8 mouse cellular contexts compared by ENCODE assay signal in genomic region chr7:30095551-30096125, GRCm38 (mm10). TPM values are rescaled to one million over a fixed set of nuclear protein-coding genes. Genes with fewer than 3 reads are reported as not detected.
DNase-seq lines count a peak whose midpoint lies in the region; ATAC-seq lines count a peak whose summit lies in the region.

No protein-coding gene starts in this region.

- H3K9ac ChIP-seq in lung, embryonic 16.5 days (ENCODE audit: low read length) = peak overlapping the region; percentile 69
- H3K9ac ChIP-seq in embryonic facial prominence, embryonic 13.5 days = peak overlapping the region; percentile 88
- H3K9ac ChIP-seq in neural tube, embryonic 15.5 days (replicated peaks) = peak overlapping the region; percentile 87

- peaks cover 13% of the 10 kb centered on the region for H3K4me1 ChIP-seq in lung, embryonic 16.5 days (replicated peaks; ENCODE audit: control insufficient read depth, insufficient read depth, low read length)
- H3K4me1 ChIP-seq in embryonic facial prominence, embryonic 13.5 days = peaks cover 17% of the 10 kb centered on the region
- peaks cover 21% of the 10 kb centered on the region for H3K4me1 ChIP-seq in limb, embryonic 10.5 days
- H3K4me1 ChIP-seq in neural tube, embryonic 15.5 days = peaks cover 35% of the 10 kb centered on the region

- peak overlapping the region; percentile 84 for H3K4me3 ChIP-seq in lung, embryonic 16.5 days (ENCODE audit: low read length)
- H3K4me3 ChIP-seq in embryonic facial prominence, embryonic 13.5 days = peak overlapping the region; percentile 61
- H3K4me3 ChIP-seq in limb, embryonic 10.5 days = peak overlapping the region; percentile 67
- H3K4me3 ChIP-seq in neural tube, embryonic 15.5 days (replicated peaks) = peak overlapping the region; percentile 68

- 2% methylated on average over 5 of the region's 5 CpGs for WGBS in lung, embryonic 16.5 days
- WGBS in embryonic facial prominence, embryonic 13.5 days = 3% methylated on average over 5 of the region's 5 CpGs
- WGBS in limb, embryonic 10.5 days = 23% methylated on average over 5 of the region's 5 CpGs
- WGBS in neural tube, embryonic 15.5 days = 2% methylated on average over 5 of the region's 5 CpGs

- H3K27ac ChIP-seq in lung, embryonic 16.5 days (ENCODE audit: low read length) = peak overlapping the region; percentile 99; the same call in 1 of the 2 replicates
- peak overlapping the region; percentile 99; the same call in 1 of the 2 replicates for H3K27ac ChIP-seq in embryonic facial prominence, embryonic 13.5 days
- H3K27ac ChIP-seq in limb, embryonic 10.5 days = peak overlapping the region; percentile 96
- peak overlapping the region; percentile 52; the same call in 1 of the 2 replicates for H3K27ac ChIP-seq in neural tube, embryonic 15.5 days (replicated peaks)

- peak overlapping the region; percentile 58 for H3K4me2 ChIP-seq in lung, embryonic 16.5 days (ENCODE audit: low read depth, low read length)
- peak overlapping the region; percentile 76 for H3K4me2 ChIP-seq in embryonic facial prominence, embryonic 13.5 days
- peak overlapping the region; percentile 69 for H3K4me2 ChIP-seq in neural tube, embryonic 15.5 days

- no peak for DNase-seq in lung, postnatal 25 days (ENCODE audit: low spot score)
- DNase-seq in limb, embryonic 10.5 days (ENCODE audit: low spot score) = peak; percentile 35
- DNase-seq in right cerebral cortex, postnatal 14 days = no peak
- DNase-seq in right cerebral cortex, postnatal 36 days (ENCODE audit: low spot score in 2 of 2) = no peak
- no peak for DNase-seq in frontal cortex, postnatal 25 days (ENCODE audit: low spot score in 2 of 2)

- H3K36me3 ChIP-seq in lung, embryonic 16.5 days (ENCODE audit: control insufficient read depth, insufficient read depth, low read length) = peaks cover 11% of the 10 kb centered on the region; the same call in 1 of the 2 replicates
- peaks cover 36% of the 10 kb centered on the region for H3K36me3 ChIP-seq in embryonic facial prominence, embryonic 13.5 days
- H3K36me3 ChIP-seq in limb, embryonic 10.5 days = peaks cover 37% of the 10 kb centered on the region
- peaks cover 20% of the 10 kb centered on the region for H3K36me3 ChIP-seq in neural tube, embryonic 15.5 days

- no peaks in the 10 kb centered on the region for H3K27me3 ChIP-seq in lung, embryonic 16.5 days (ENCODE audit: control insufficient read depth, insufficient read depth, low read depth, low read length)
- H3K27me3 ChIP-seq in embryonic facial prominence, embryonic 13.5 days = no peaks in the 10 kb centered on the region
- H3K27me3 ChIP-seq in limb, embryonic 10.5 days (ENCODE audit: low read depth, poor library complexity, severe bottlenecking) = no peaks in the 10 kb centered on the region
- H3K27me3 ChIP-seq in neural tube, embryonic 15.5 days (replicated peaks) = no peaks in the 10 kb centered on the region

- ATAC-seq in lung, embryonic 16.5 days (ENCODE audit: low read depth) = no peak
- no peak for ATAC-seq in embryonic facial prominence, embryonic 13.5 days (ENCODE audit: insufficient number of reproducible peaks, insufficient read depth, low FRiP score, low TSS enrichment, low read depth)
- no peak for ATAC-seq in neural tube, embryonic 15.5 days (ENCODE audit: low FRiP score)

- H3K9me3 ChIP-seq in lung, embryonic 16.5 days (ENCODE audit: control insufficient read depth, low read length) = no peaks in the 10 kb centered on the region
- peaks cover 4% of the 10 kb centered on the region; the same call in 1 of the 2 replicates for H3K9me3 ChIP-seq in embryonic facial prominence, embryonic 13.5 days
- H3K9me3 ChIP-seq in limb, embryonic 10.5 days (replicated peaks) = no peaks in the 10 kb centered on the region
- no peaks in the 10 kb centered on the region for H3K9me3 ChIP-seq in neural tube, embryonic 15.5 days (replicated peaks)

RNA-seq across cellular contexts. Expression of gene Zfp260, which starts 1.1 kb away (rescaled TPM):
- polyA plus RNA-seq in lung, embryonic 16.5 days (2015; fragmentation: Nextera tagmentation; extraction: Ambion mirVana) = 115 and 117 TPM in 2 replicates
- polyA plus RNA-seq in embryonic facial prominence, embryonic 13.5 days (2015; fragmentation: Nextera tagmentation; extraction: Ambion mirVana) = 149 and 151 TPM in 2 replicates
- polyA plus RNA-seq in limb, embryonic 10.5 days (2016; fragmentation: Nextera tagmentation; extraction: Ambion mirVana) = 107 and 129 TPM in 2 replicates
- polyA plus RNA-seq in neural tube, embryonic 15.5 days (2015; fragmentation: Nextera tagmentation; extraction: Ambion mirVana) = 78.0 and 82.0 TPM in 2 replicates

RNA-seq across cellular contexts. Expression of gene Zfp566, which starts 5.3 kb away (rescaled TPM):
- 6.9 and 7.6 TPM in 2 replicates for polyA plus RNA-seq in lung, embryonic 16.5 days (2015; fragmentation: Nextera tagmentation; extraction: Ambion mirVana)
- 14.5 and 18.7 TPM in 2 replicates for polyA plus RNA-seq in embryonic facial prominence, embryonic 13.5 days (2015; fragmentation: Nextera tagmentation; extraction: Ambion mirVana)
- polyA plus RNA-seq in limb, embryonic 10.5 days (2016; fragmentation: Nextera tagmentation; extraction: Ambion mirVana) = 20.5 and 23.6 TPM in 2 replicates
- polyA plus RNA-seq in neural tube, embryonic 15.5 days (2015; fragmentation: Nextera tagmentation; extraction: Ambion mirVana) = 13.2 and 15.6 TPM in 2 replicates

RNA-seq across cellular contexts. Expression of gene Gm26920, which starts 5.4 kb away (rescaled TPM):
- polyA plus RNA-seq in lung, embryonic 16.5 days (2015; fragmentation: Nextera tagmentation; extraction: Ambion mirVana) = 1.2 and 1.5 TPM in 2 replicates
- 1.2 and 2.2 TPM in 2 replicates for polyA plus RNA-seq in embryonic facial prominence, embryonic 13.5 days (2015; fragmentation: Nextera tagmentation; extraction: Ambion mirVana)
- 2.4 and 3.3 TPM in 2 replicates for polyA plus RNA-seq in limb, embryonic 10.5 days (2016; fragmentation: Nextera tagmentation; extraction: Ambion mirVana)
- 1.3 and 1.9 TPM in 2 replicates for polyA plus RNA-seq in neural tube, embryonic 15.5 days (2015; fragmentation: Nextera tagmentation; extraction: Ambion mirVana)

RNA-seq across cellular contexts. Expression of gene Zfp82, which starts 22.9 kb away (rescaled TPM):
- polyA plus RNA-seq in lung, embryonic 16.5 days (2015; fragmentation: Nextera tagmentation; extraction: Ambion mirVana) = 4.7 and 5.0 TPM in 2 replicates
- polyA plus RNA-seq in embryonic facial prominence, embryonic 13.5 days (2015; fragmentation: Nextera tagmentation; extraction: Ambion mirVana) = 8.3 and 10.8 TPM in 2 replicates
- polyA plus RNA-seq in limb, embryonic 10.5 days (2016; fragmentation: Nextera tagmentation; extraction: Ambion mirVana) = 4.4 and 5.3 TPM in 2 replicates
- 10.6 and 10.9 TPM in 2 replicates for polyA plus RNA-seq in neural tube, embryonic 15.5 days (2015; fragmentation: Nextera tagmentation; extraction: Ambion mirVana)

RNA-seq across cellular contexts. Expression of gene Zfp382, which starts 26.1 kb away (rescaled TPM):
- polyA plus RNA-seq in lung, embryonic 16.5 days (2015; fragmentation: Nextera tagmentation; extraction: Ambion mirVana) = 11.6 and 14.3 TPM in 2 replicates
- 11.3 and 19.2 TPM in 2 replicates for polyA plus RNA-seq in embryonic facial prominence, embryonic 13.5 days (2015; fragmentation: Nextera tagmentation; extraction: Ambion mirVana)
- polyA plus RNA-seq in limb, embryonic 10.5 days (2016; fragmentation: Nextera tagmentation; extraction: Ambion mirVana) = 7.9 and 10.3 TPM in 2 replicates
- polyA plus RNA-seq in neural tube, embryonic 15.5 days (2015; fragmentation: Nextera tagmentation; extraction: Ambion mirVana) = 20.4 and 20.9 TPM in 2 replicates
